Mouse (Mus musculus): Measurements from ENCODE around the gene Serping1.

- TF ChIP-seq CTCF (IDR thresholded peaks at IDR 0.05; ENCODE audit: low read depth, low read length) (no peak), POLR2A (IDR thresholded peaks at IDR 0.05; ENCODE audit: extremely low read depth, insufficient read depth, low read length) (no peak)
Observed at GRCm38 (mm10) chr2:84806546-84806945, 31.3 kb upstream of the Serping1 start.

Data from liver, adult 2 months (tissue).